Mouse (Mus musculus) megakaryocyte, embryonic 14.5 days (primary cell): ENCODE results near the gene Gnai2.

Source experiments
- FLI1 ChIP-seq: IDR thresholded peaks from 2 replicates; pipeline ENCODE4 v1.6.1; 2012; ENCODE audit warnings: low read length, inconsistent platforms, mixed read lengths
- GATA1 ChIP-seq: IDR thresholded peaks from 3 replicates; pipeline ENCODE4 v1.6.1; 2012; ENCODE audit warnings: mixed read lengths, low read length, inconsistent platforms, borderline replicate concordance

GRCm38 (mm10) chr9:107635279-107636028, at the start of gene Gnai2:
- TF ChIP-seq GATA1 = no peak
- TF ChIP-seq FLI1 = no peak
